Mouse (Mus musculus) CH12.LX (cell line): Measurements from ENCODE around the gene Adgrl1. TPM values are rescaled to one million over a fixed set of nuclear protein-coding genes. Genes with fewer than 3 reads are reported as not detected.

Experiments
- DNase-seq: peaks from one replicate; pipeline ENCODE4 v3.0.0-alpha.2; 2013; ENCODE audit errors: extremely low read depth
- H3K27ac ChIP-seq: 2 replicates; pipeline ENCODE4 v1.5.1; 2012; ENCODE audit warnings: low read depth, mild to moderate bottlenecking, control low read depth, moderate library complexity; ENCODE audit not compliant: insufficient read depth
- H3K27me3 ChIP-seq: replicated peaks from 2 replicates; pipeline ENCODE3; 2012; ENCODE audit warnings: inconsistent platforms
- H3K36me3 ChIP-seq, 2 experiments: replicated peaks in 1 of 2; 2 replicates each; pipeline versions ENCODE3 to v1.6.1; 2012; ENCODE audit warnings: inconsistent platforms in 1 of 2, low read length in 1 of 2, mild to moderate bottlenecking in 1 of 2, mixed read lengths in 1 of 2, moderate library complexity in 1 of 2; ENCODE audit not compliant: control insufficient read depth in 1 of 2, insufficient read depth in 1 of 2
- H3K4me1 ChIP-seq, 2 experiments: 2 replicates each; pipeline ENCODE4 v1.6.1; 2012; ENCODE audit warnings: inconsistent platforms in 1 of 2, moderate library complexity in 1 of 2; ENCODE audit not compliant: insufficient read depth in 2 of 2, control insufficient read depth in 1 of 2
- H3K4me2 ChIP-seq: 2 replicates; pipeline ENCODE4 v1.6.1; 2012; ENCODE audit warnings: low read depth, mild to moderate bottlenecking, control low read depth; ENCODE audit not compliant: poor library complexity, insufficient read depth, severe bottlenecking
- H3K4me3 ChIP-seq, 3 experiments: fragments of 150-350 bp in 1 of 3; sonication (generic) in 1 of 3; replicated peaks in 1 of 3; 2 replicates each; pipeline versions ENCODE3 to v1.5.1; 2011 to 2012; ENCODE audit warnings: low read depth in 2 of 3, low read length in 2 of 3, mild to moderate bottlenecking in 2 of 3, moderate library complexity in 2 of 3, control low read depth in 1 of 3, improper control_type of control experiment in 1 of 3, inconsistent platforms in 1 of 3, mixed read lengths in 1 of 3; ENCODE audit not compliant: poor library complexity in 1 of 3
- H3K79me2 ChIP-seq: replicated peaks from 2 replicates; pipeline ENCODE4 v1.6.1; 2012; ENCODE audit warnings: mild to moderate bottlenecking, moderate library complexity; ENCODE audit not compliant: control insufficient read depth, poor library complexity, insufficient read depth, severe bottlenecking; ENCODE audit errors: extremely low read depth
- H3K9ac ChIP-seq: 2 replicates; pipeline ENCODE4 v1.6.1; 2012; ENCODE audit warnings: low read depth, mild to moderate bottlenecking, control low read depth, moderate library complexity; ENCODE audit not compliant: insufficient read depth
- H3K9me3 ChIP-seq: replicated peaks from 2 replicates; pipeline ENCODE3; 2012; ENCODE audit warnings: low read length, inconsistent platforms, mixed read lengths
- BHLHE40 ChIP-seq: IDR thresholded peaks from 2 replicates; pipeline ENCODE4 v1.6.1; 2011; ENCODE audit warnings: mild to moderate bottlenecking, low read depth, low read length, improper control_type of control experiment
- CHD1 ChIP-seq: IDR thresholded peaks from 2 replicates; pipeline ENCODE4 v1.6.1; 2012; ENCODE audit warnings: low read depth, low read length, improper control_type of control experiment, inconsistent platforms
- CHD2 ChIP-seq: IDR thresholded peaks from 2 replicates; pipeline ENCODE4 v1.6.1; 2011; ENCODE audit warnings: low read length, improper control_type of control experiment
- CTCF ChIP-seq, 2 experiments: IDR thresholded peaks in 1 of 2; conservative IDR thresholded peaks in 1 of 2; 2 replicates each; pipeline ENCODE4 v1.5.1; 2011 to 2012; ENCODE audit warnings: low read depth in 2 of 2, low read length in 2 of 2, improper control_type of control experiment in 1 of 2, inconsistent platforms in 1 of 2, mild to moderate bottlenecking in 1 of 2, moderate library complexity in 1 of 2
- EP300 ChIP-seq: IDR thresholded peaks from 2 replicates; pipeline ENCODE4 v1.6.1; 2011; ENCODE audit warnings: low read length, improper control_type of control experiment
- GABPA ChIP-seq: IDR thresholded peaks from 2 replicates; pipeline ENCODE4 v1.6.1; 2012; ENCODE audit warnings: low read depth, low read length, improper control_type of control experiment, inconsistent platforms; ENCODE audit not compliant: insufficient replicate concordance
- JUN ChIP-seq: IDR thresholded peaks from 2 replicates; pipeline ENCODE4 v1.6.1; 2011; ENCODE audit warnings: low read depth, mild to moderate bottlenecking, low read length, improper control_type of control experiment, moderate library complexity; ENCODE audit not compliant: insufficient read depth
- KAT2A ChIP-seq: IDR thresholded peaks from 2 replicates; pipeline ENCODE4 v1.6.1; 2012; ENCODE audit warnings: low read length, improper control_type of control experiment, inconsistent platforms; ENCODE audit not compliant: insufficient replicate concordance
- MAFK ChIP-seq: IDR thresholded peaks from 2 replicates; pipeline ENCODE4 v1.6.1; 2011; ENCODE audit warnings: low read length, improper control_type of control experiment; ENCODE audit not compliant: insufficient replicate concordance
- MAZ ChIP-seq: IDR thresholded peaks from 2 replicates; pipeline ENCODE4 v1.6.1; 2012; ENCODE audit warnings: low read depth, mild to moderate bottlenecking, inconsistent platforms, low read length, improper control_type of control experiment, moderate library complexity
- MEF2A ChIP-seq: IDR thresholded peaks from 2 replicates; pipeline ENCODE4 v1.6.1; 2014; ENCODE audit warnings: low read depth, mild to moderate bottlenecking, inconsistent platforms, low read length, improper control_type of control experiment, borderline replicate concordance
- NRF1 ChIP-seq: IDR thresholded peaks from 2 replicates; pipeline ENCODE4 v1.6.1; 2014; ENCODE audit warnings: low read depth, mild to moderate bottlenecking, inconsistent platforms, low read length, improper control_type of control experiment, moderate library complexity
- PAX5 ChIP-seq: IDR thresholded peaks from 2 replicates; pipeline ENCODE4 v1.6.1; 2012; ENCODE audit warnings: low read length, inconsistent platforms, mixed read lengths
- POLR2AphosphoS2 ChIP-seq: IDR thresholded peaks from 2 replicates; pipeline ENCODE4 v1.6.1; 2011; ENCODE audit warnings: low read depth, low read length, improper control_type of control experiment
- RAD21 ChIP-seq: IDR thresholded peaks from 2 replicates; pipeline ENCODE4 v1.6.1; 2011; ENCODE audit warnings: low read depth, mild to moderate bottlenecking, low read length, improper control_type of control experiment, moderate library complexity
- RCOR1 ChIP-seq: conservative IDR thresholded peaks from 2 replicates; pipeline ENCODE4 v1.6.1; 2012; ENCODE audit warnings: low read depth, mild to moderate bottlenecking, inconsistent platforms, low read length, improper control_type of control experiment
- SIN3A ChIP-seq: IDR thresholded peaks from 2 replicates; pipeline ENCODE4 v1.6.1; 2012; ENCODE audit warnings: low read length, improper control_type of control experiment, inconsistent platforms
- TBP ChIP-seq: conservative IDR thresholded peaks from 2 replicates; pipeline ENCODE4 v1.6.1; 2011; ENCODE audit warnings: low read depth, low read length, improper control_type of control experiment
- TCF12 ChIP-seq: IDR thresholded peaks from 2 replicates; pipeline ENCODE4 v1.6.1; 2014; ENCODE audit warnings: low read depth, mild to moderate bottlenecking, inconsistent platforms, low read length, improper control_type of control experiment
- UBTF ChIP-seq: IDR thresholded peaks from 2 replicates; pipeline ENCODE4 v1.6.1; 2012; ENCODE audit warnings: low read depth, mild to moderate bottlenecking, inconsistent platforms, low read length, improper control_type of control experiment, moderate library complexity
- USF1 ChIP-seq: IDR thresholded peaks from 2 replicates; pipeline ENCODE4 v1.6.1; 2014; ENCODE audit warnings: low read depth, mild to moderate bottlenecking, inconsistent platforms, low read length, improper control_type of control experiment
- USF2 ChIP-seq: conservative IDR thresholded peaks from 2 replicates; pipeline ENCODE4 v1.6.1; 2011; ENCODE audit warnings: low read depth, low read length, improper control_type of control experiment
- ZNF384 ChIP-seq: IDR thresholded peaks from 2 replicates; pipeline ENCODE4 v1.6.1; 2012; ENCODE audit warnings: low read depth, low read length, improper control_type of control experiment, inconsistent platforms
- dilution Hi-C: fragments of 300-500 bp; cut with MboI; formaldehyde crosslinking; loops from 2 replicates; pipeline ENCODE4 v1.14.3; 2020; ENCODE audit warnings: low sequenced_read_pairs; ENCODE audit not compliant: extremely low pct_unique_long_range_greater_than_20kb, extremely low pct_ligation_motif_present
- in situ Hi-C: fragments of 300-500 bp; cut with MboI; formaldehyde crosslinking; loops from 3 replicates; pipeline ENCODE4 v1.14.3; 2019; ENCODE audit warnings: low sequenced_read_pairs, low pct_ligation_motif_present, low pct_unique_long_range_greater_than_20kb, mixed read lengths
- polyA plus RNA-seq: library from polyadenylated mRNA; unstranded; fragments of >175 nt; gene quantifications from 2 replicates; pipeline ENCODE4 v1.2.1, GENCODE M21; 2012; ENCODE audit warnings: low read depth; ENCODE audit not compliant: insufficient read length
- total RNA-seq, 2 experiments: library from RNA; depleted of rRNA; stranded (reverse); fragments of 300-350 nt in 1 of 2; fragments of >200 nt in 1 of 2; gene quantifications; 2 replicates each; pipeline ENCODE4 v1.2.3; 2012 to 2014

Adgrl1 gene
- total and polyA plus RNA-seq, 3 experiments: 4.4 to 14.8 (median 14.5) TPM

DNA sequence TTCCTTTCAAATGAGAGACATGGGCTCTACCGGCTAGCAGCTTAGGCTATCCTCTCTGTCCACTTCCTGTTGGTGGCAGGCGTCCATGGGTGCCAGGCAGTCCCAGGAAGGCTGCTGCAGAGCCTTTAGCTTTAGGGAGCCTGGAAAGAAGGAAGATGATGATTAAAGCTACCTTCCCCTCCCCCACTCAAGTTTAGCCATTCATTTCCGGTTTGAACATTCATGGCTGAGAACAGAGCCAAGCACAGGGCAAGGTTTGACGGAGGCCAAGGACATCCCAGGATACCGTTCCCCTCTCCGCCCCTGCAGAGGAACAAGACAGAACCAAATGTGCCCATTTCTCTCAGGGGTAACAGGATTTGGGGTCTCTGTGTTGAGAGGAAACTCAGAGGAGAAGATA is 77.7 kb downstream of the Adgrl1 start:
- Histone ChIP-seq H3K4me1 (peaks cover 7 to 44% of the 10 kb centered on the region in 2 experiments), H3K4me3 (no peak overlapping the region)
- in situ Hi-C loops: no loop called here

DNA sequence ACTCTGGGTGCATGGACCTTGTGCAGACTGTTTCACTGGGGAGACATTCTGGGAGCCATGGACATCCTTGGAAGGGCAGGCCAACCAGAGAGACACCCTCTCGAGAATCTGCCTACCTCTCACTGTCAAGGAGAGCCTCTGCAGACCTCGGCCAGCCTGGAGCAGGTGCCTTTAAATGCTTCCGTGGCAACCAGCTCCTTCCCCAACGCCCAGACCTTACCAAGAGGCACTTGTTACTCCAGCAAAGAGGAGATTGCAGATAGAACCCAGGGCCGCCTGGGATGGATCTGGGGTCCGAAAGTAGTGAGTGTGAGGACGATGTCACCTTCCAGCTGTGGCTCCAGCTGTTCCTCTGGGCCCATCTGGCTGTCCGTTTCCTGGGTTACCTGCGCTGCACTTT is 78.3 kb downstream of the Adgrl1 start:
- DNase-seq: no peak
- Histone ChIP-seq H3K36me3 (peaks cover 19 to 39% of the 10 kb centered on the region in 2 experiments), H3K27ac (no peak overlapping the region), H3K27me3 (no peaks in the 10 kb centered on the region), H3K9me3 (no peaks in the 10 kb centered on the region), H3K4me1 (peaks cover 7 to 43% of the 10 kb centered on the region in 2 experiments), H3K9ac (no peak overlapping the region), H3K4me2 (no peak overlapping the region), H3K79me2 (peaks cover 3% of the 10 kb centered on the region; the same call in 1 of the 2 replicates), H3K4me3 (no peak overlapping the region)
- dilution Hi-C loops (no loop called here), in situ Hi-C loops (no loop called here)
- no peak for TF ChIP-seq SIN3A
- TF ChIP-seq EP300: no peak
- TF ChIP-seq USF1: no peak
- no peak for TF ChIP-seq UBTF
- TF ChIP-seq ZNF384: no peak
- TF ChIP-seq MEF2A: no peak
- TF ChIP-seq USF2: no peak
- TF ChIP-seq RAD21: no peak
- TF ChIP-seq TCF12: no peak
- TF ChIP-seq JUN: no peak
- no peak for TF ChIP-seq CHD1
- no peak for TF ChIP-seq TBP
- no peak for TF ChIP-seq POLR2AphosphoS2
- no peak for TF ChIP-seq KAT2A
- no peak for TF ChIP-seq MAZ
- TF ChIP-seq NRF1: no peak
- no peak for TF ChIP-seq PAX5
- no peak for TF ChIP-seq CTCF (conservative IDR thresholded peaks at IDR 0.05 in 1 of 2, IDR thresholded peaks at IDR 0.05 in 1 of 2; ENCODE audit: low read depth in 2 of 2, low read length in 2 of 2)
- TF ChIP-seq RCOR1: no peak

More for the DNA sequence above, 77.7 kb downstream of the Adgrl1 start:
- Histone ChIP-seq H3K79me2 (peaks cover 3% of the 10 kb centered on the region; the same call in 1 of the 2 replicates), H3K9ac (no peak overlapping the region)
- TF ChIP-seq GABPA (no peak), MAFK (no peak), CHD2 (no peak), MEF2A (no peak), BHLHE40 (no peak)
- TF ChIP-seq, all 38 proteins: peak for 0
- H3K9me3 ChIP-seq: no peaks in the 10 kb centered on the region
- no peak overlapping the region for H3K27ac ChIP-seq
- peaks cover 14 to 39% of the 10 kb centered on the region in 2 experiments for H3K36me3 ChIP-seq
- no peaks in the 10 kb centered on the region for H3K27me3 ChIP-seq
- dilution Hi-C loops: no loop called here
- no peak overlapping the region for H3K4me2 ChIP-seq
- DNase-seq: no peak
